Mouse (Mus musculus) MEL (cell line): ENCODE measurements at regions not wholly inside any gene's neighbourhood (a gene's known extent, or its start where the extent isn't known, plus 50 kb on each side); places are given as distances from the start of the nearest gene placed in this dataset.

Experiments used
- DNase-seq: peaks from one replicate; pipeline ENCODE4 v3.0.0; 2011; ENCODE audit warnings: low read depth, low spot score
- H3K27ac ChIP-seq: 2 replicates; pipeline ENCODE4 v1.5.1; 2012; ENCODE audit warnings: low read depth, mild to moderate bottlenecking, control low read depth, low read length, moderate library complexity; ENCODE audit not compliant: control insufficient read depth
- H3K27me3 ChIP-seq, 2 experiments: fragments of 150-350 bp in 1 of 2; sonication (generic) in 1 of 2; 2 replicates each; pipeline ENCODE4 v1.6.1; 2012; ENCODE audit warnings: low read length in 2 of 2, mild to moderate bottlenecking in 2 of 2, improper control_type of control experiment in 1 of 2, moderate library complexity in 1 of 2; ENCODE audit not compliant: insufficient read depth in 2 of 2, control insufficient read depth in 1 of 2
- H3K36me3 ChIP-seq, 2 experiments: 2 replicates each; pipeline ENCODE4 v1.6.1; 2012 to 2014; ENCODE audit warnings: low read length in 2 of 2, improper control_type of control experiment in 1 of 2, inconsistent platforms in 1 of 2, mild to moderate bottlenecking in 1 of 2; ENCODE audit not compliant: insufficient read depth in 2 of 2, control insufficient read depth in 1 of 2
- H3K4me1 ChIP-seq, 2 experiments: fragments of 150-350 bp in 1 of 2; sonication (generic) in 1 of 2; 2 replicates each; pipeline ENCODE4 v1.6.1; 2012; ENCODE audit warnings: low read length in 2 of 2, improper control_type of control experiment in 1 of 2, mild to moderate bottlenecking in 1 of 2; ENCODE audit not compliant: insufficient read depth in 2 of 2, control insufficient read depth in 1 of 2
- H3K4me3 ChIP-seq, 2 experiments: fragments of 150-350 bp in 1 of 2; sonication (generic) in 1 of 2; 2 replicates each; pipeline ENCODE4 v1.5.1; 2012; ENCODE audit warnings: low read depth in 2 of 2, low read length in 2 of 2, mild to moderate bottlenecking in 2 of 2, moderate library complexity in 2 of 2, control low read depth in 1 of 2, improper control_type of control experiment in 1 of 2; ENCODE audit not compliant: control insufficient read depth in 1 of 2, insufficient read depth in 1 of 2
- H3K79me2 ChIP-seq: 2 replicates; pipeline ENCODE4 v1.6.1; 2012; ENCODE audit warnings: mild to moderate bottlenecking, low read length, moderate library complexity; ENCODE audit not compliant: control insufficient read depth, poor library complexity, insufficient read depth
- H3K9ac ChIP-seq: 2 replicates; pipeline ENCODE4 v1.6.1; 2012; ENCODE audit warnings: low read depth, mild to moderate bottlenecking, control low read depth, low read length, moderate library complexity; ENCODE audit not compliant: control insufficient read depth, poor library complexity, severe bottlenecking
- H3K9me3 ChIP-seq: fragments of 150-350 bp; sonication (generic); replicated peaks from 2 replicates; pipeline ENCODE4 v1.6.1; 2012; ENCODE audit warnings: mild to moderate bottlenecking, low read length, improper control_type of control experiment, moderate library complexity; ENCODE audit not compliant: insufficient read depth
- BHLHE40 ChIP-seq: IDR thresholded peaks from 2 replicates; pipeline ENCODE4 v1.6.1; 2012; ENCODE audit warnings: low read depth, mild to moderate bottlenecking, inconsistent platforms, low read length, improper control_type of control experiment, borderline replicate concordance
- CHD2 ChIP-seq: IDR thresholded peaks from 2 replicates; pipeline ENCODE4 v1.6.1; 2011; ENCODE audit warnings: low read length, improper control_type of control experiment
- CTCF ChIP-seq, 3 experiments: IDR thresholded peaks in 2 of 3; conservative IDR thresholded peaks in 1 of 3; 2 replicates each; pipeline ENCODE4 v1.5.1; 2011 to 2012; ENCODE audit warnings: low read length in 3 of 3, low read depth in 2 of 3, mild to moderate bottlenecking in 2 of 3, improper control_type of control experiment in 1 of 3, inconsistent platforms in 1 of 3, mixed read lengths in 1 of 3, moderate library complexity in 1 of 3; ENCODE audit not compliant: control insufficient read depth in 1 of 3, insufficient read depth in 1 of 3, poor library complexity in 1 of 3, severe bottlenecking in 1 of 3
- E2F4 ChIP-seq: IDR thresholded peaks from 2 replicates; pipeline ENCODE4 v1.6.1; 2011; ENCODE audit warnings: low read depth, low read length, improper control_type of control experiment, borderline replicate concordance
- ELF1 ChIP-seq: IDR thresholded peaks from 2 replicates; pipeline ENCODE4 v1.6.1; 2014; ENCODE audit warnings: low read depth, mild to moderate bottlenecking, inconsistent platforms, low read length, improper control_type of control experiment, moderate library complexity
- ETS1 ChIP-seq: IDR thresholded peaks from 2 replicates; pipeline ENCODE4 v1.6.1; 2012; ENCODE audit warnings: low read depth, mild to moderate bottlenecking, inconsistent platforms, low read length, improper control_type of control experiment, moderate library complexity
- GABPA ChIP-seq: IDR thresholded peaks from 2 replicates; pipeline ENCODE4 v1.6.1; 2012; ENCODE audit warnings: low read depth, mild to moderate bottlenecking, inconsistent platforms, low read length, improper control_type of control experiment, moderate library complexity
- GATA1 ChIP-seq: IDR thresholded peaks from 2 replicates; pipeline ENCODE4 v1.6.1; 2011; ENCODE audit warnings: low read depth, low read length, improper control_type of control experiment
- JUND ChIP-seq: IDR thresholded peaks from 2 replicates; pipeline ENCODE4 v1.6.1; 2011; ENCODE audit warnings: low read depth, mild to moderate bottlenecking, improper control_type of control experiment, low read length
- KAT2A ChIP-seq: conservative IDR thresholded peaks from 2 replicates; pipeline ENCODE4 v1.6.1; 2012; ENCODE audit warnings: low read depth, low read length, improper control_type of control experiment, inconsistent platforms
- MAZ ChIP-seq: IDR thresholded peaks from 2 replicates; pipeline ENCODE4 v1.6.1; 2012; ENCODE audit warnings: low read depth, mild to moderate bottlenecking, inconsistent platforms, low read length, improper control_type of control experiment
- MYB ChIP-seq: IDR thresholded peaks from 2 replicates; pipeline ENCODE4 v1.6.1; 2011; ENCODE audit warnings: mild to moderate bottlenecking, low read depth, low read length, improper control_type of control experiment
- MYC ChIP-seq: IDR thresholded peaks from 2 replicates; pipeline ENCODE4 v1.6.1; 2011; ENCODE audit warnings: low read depth, mild to moderate bottlenecking, low read length, improper control_type of control experiment, moderate library complexity
- NELFE ChIP-seq: IDR thresholded peaks from 2 replicates; pipeline ENCODE4 v1.6.1; 2011; ENCODE audit warnings: low read depth, low read length, improper control_type of control experiment
- POLR2AphosphoS5 ChIP-seq: IDR thresholded peaks from 2 replicates; pipeline ENCODE4 v1.6.1; 2012; ENCODE audit warnings: low read depth, borderline replicate concordance, mild to moderate bottlenecking, inconsistent platforms, low read length, moderate library complexity, mixed read lengths
- RAD21 ChIP-seq: IDR thresholded peaks from 2 replicates; pipeline ENCODE4 v1.6.1; 2011; ENCODE audit warnings: mild to moderate bottlenecking, low read depth, low read length, improper control_type of control experiment
- SMC3 ChIP-seq: IDR thresholded peaks from 2 replicates; pipeline ENCODE4 v1.6.1; 2011; ENCODE audit warnings: low read depth, low read length, improper control_type of control experiment
- USF1 ChIP-seq: IDR thresholded peaks from 2 replicates; pipeline ENCODE4 v1.6.1; 2014; ENCODE audit warnings: low read depth, mild to moderate bottlenecking, inconsistent platforms, low read length, improper control_type of control experiment, moderate library complexity
- USF2 ChIP-seq, 2 experiments: IDR thresholded peaks; 2 replicates each; pipeline ENCODE4 v1.6.1; 2011 to 2012; ENCODE audit warnings: improper control_type of control experiment in 2 of 2, low read length in 2 of 2, borderline replicate concordance in 1 of 2, inconsistent platforms in 1 of 2, low read depth in 1 of 2, mild to moderate bottlenecking in 1 of 2; ENCODE audit not compliant: insufficient read depth in 1 of 2
- ZKSCAN1 ChIP-seq: IDR thresholded peaks from 2 replicates; pipeline ENCODE4 v1.6.1; 2012; ENCODE audit warnings: low read depth, mild to moderate bottlenecking, inconsistent platforms, low read length, improper control_type of control experiment, moderate library complexity
- ZMIZ1 ChIP-seq: IDR thresholded peaks from 2 replicates; pipeline ENCODE4 v1.6.1; 2012; ENCODE audit warnings: low read depth, mild to moderate bottlenecking, inconsistent platforms, low read length, improper control_type of control experiment, moderate library complexity
- ZNF384 ChIP-seq: IDR thresholded peaks from 2 replicates; pipeline ENCODE4 v1.6.1; 2012; ENCODE audit warnings: low read depth, mild to moderate bottlenecking, inconsistent platforms, low read length, improper control_type of control experiment

DNA sequence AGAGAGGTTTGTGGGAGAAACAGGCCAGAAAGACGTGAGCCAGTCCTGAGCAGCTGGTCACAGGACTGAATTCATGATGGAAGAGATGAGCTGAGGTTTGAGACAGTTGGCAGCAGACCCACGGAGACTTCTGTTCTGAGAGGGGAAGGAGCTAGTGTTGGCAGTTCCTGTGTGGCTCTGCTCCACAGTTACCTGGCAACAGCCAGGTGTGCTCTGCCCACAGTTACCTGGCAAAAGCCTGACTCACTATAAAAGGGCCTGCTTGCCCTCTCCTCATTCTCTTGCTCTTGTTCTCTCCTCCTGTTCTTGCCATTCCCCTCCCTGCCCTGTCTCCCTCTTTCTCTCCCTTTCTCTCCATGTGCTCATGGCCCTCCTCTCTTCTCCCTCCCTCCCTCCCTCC lies 611.3 kb downstream of the Phf3 start:
- no peaks in the 10 kb centered on the region for H3K36me3 ChIP-seq
- no peak overlapping the region for H3K27ac ChIP-seq
- no peaks in the 10 kb centered on the region for H3K27me3 ChIP-seq
- no peak for DNase-seq
- H3K4me1 ChIP-seq, result no peaks in the 10 kb centered on the region
- H3K9ac ChIP-seq, result no peak overlapping the region
- no peak overlapping the region for H3K4me3 ChIP-seq
- no peaks in the 10 kb centered on the region for H3K9me3 ChIP-seq
- H3K79me2 ChIP-seq, result no peaks in the 10 kb centered on the region
- no peak for TF ChIP-seq ETS1
- TF ChIP-seq ZNF384, result no peak
- TF ChIP-seq CTCF (IDR thresholded peaks at IDR 0.05 in 2 of 3, conservative IDR thresholded peaks at IDR 0.05 in 1 of 3; ENCODE audit: control insufficient read depth in 1 of 3, insufficient read depth in 1 of 3, low read depth in 2 of 3, low read length in 3 of 3, poor library complexity in 1 of 3, severe bottlenecking in 1 of 3), result no peak
- no peak for TF ChIP-seq GATA1
- TF ChIP-seq MAZ, result no peak
- no peak for TF ChIP-seq BHLHE40

DNA sequence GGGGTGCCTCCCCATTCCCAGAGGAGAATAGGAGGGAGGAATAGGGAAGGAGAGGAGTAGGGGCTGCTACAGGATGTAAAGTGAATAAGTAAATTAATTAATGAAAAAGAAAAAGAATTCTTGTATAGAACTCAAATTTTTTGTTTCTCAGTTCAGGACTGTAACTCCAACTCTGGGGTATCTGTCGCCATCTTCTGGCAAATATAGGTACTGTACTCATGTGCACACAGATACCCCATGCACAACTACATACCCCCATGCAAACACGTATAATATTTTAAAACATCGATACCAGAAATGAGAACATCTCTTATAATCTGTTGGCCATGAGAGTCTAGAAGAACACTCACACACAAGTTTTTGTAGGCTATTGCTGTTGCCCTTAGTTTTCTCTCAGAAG lies 614.2 kb downstream of the Phf3 start:
- peak; percentile 6 for DNase-seq
- H3K4me3 ChIP-seq, result no peak overlapping the region
- H3K4me1 ChIP-seq, result no peaks in the 10 kb centered on the region
- no peaks in the 10 kb centered on the region for H3K36me3 ChIP-seq
- H3K27ac ChIP-seq, result no peak overlapping the region
- no peaks in the 10 kb centered on the region for H3K9me3 ChIP-seq
- peak; percentile 43 for TF ChIP-seq RAD21
- peak; percentile 11 to 32 (median 15); a peak in 2 of 6 replicates for TF ChIP-seq CTCF (IDR thresholded peaks at IDR 0.05 in 2 of 3, conservative IDR thresholded peaks at IDR 0.05 in 1 of 3; ENCODE audit: control insufficient read depth in 1 of 3, insufficient read depth in 1 of 3, low read depth in 2 of 3, low read length in 3 of 3, poor library complexity in 1 of 3, severe bottlenecking in 1 of 3)
- peak; percentile 35; the same call in 1 of the 2 replicates for TF ChIP-seq SMC3
- no peak for TF ChIP-seq MAZ
- TF ChIP-seq, all 39 proteins: peak for 3
- no peaks in the 10 kb centered on the region for H3K27me3 ChIP-seq
- H3K79me2 ChIP-seq, result no peaks in the 10 kb centered on the region
- H3K9ac ChIP-seq, result no peak overlapping the region

- no peaks in the 10 kb centered on the region for H3K4me1 ChIP-seq
- no peak for TF ChIP-seq MYB
- TF ChIP-seq POLR2AphosphoS5, result no peak
- no peak for TF ChIP-seq ZMIZ1
- no peak for TF ChIP-seq GABPA
- TF ChIP-seq GATA1, result no peak
- no peak for TF ChIP-seq CHD2
- TF ChIP-seq SMC3, result no peak
- no peak for TF ChIP-seq USF1
- TF ChIP-seq E2F4, result no peak
- no peak for TF ChIP-seq ZKSCAN1
- TF ChIP-seq MYC, result no peak
- no peak for TF ChIP-seq RAD21
- TF ChIP-seq JUND, result no peak
- no peak for TF ChIP-seq USF2 (IDR thresholded peaks at IDR 0.05; ENCODE audit: borderline replicate concordance in 1 of 2, insufficient read depth in 1 of 2, low read depth in 1 of 2, low read length in 2 of 2)
- TF ChIP-seq KAT2A, result no peak
- no peak for TF ChIP-seq NELFE
- TF ChIP-seq ELF1, result no peak
- H3K27me3 ChIP-seq, result no peaks in the 10 kb centered on the region
- H3K27ac ChIP-seq, result no peak overlapping the region
- H3K9me3 ChIP-seq, result no peaks in the 10 kb centered on the region
- H3K79me2 ChIP-seq, result no peaks in the 10 kb centered on the region
- no peak for DNase-seq
- no peak overlapping the region for H3K4me3 ChIP-seq
- H3K9ac ChIP-seq, result no peak overlapping the region
- H3K36me3 ChIP-seq, result no peaks in the 10 kb centered on the region
These were observed 656.9 kb downstream of the Phf3 start for GRCm38 (mm10) chr1:30216764-30217348.
